Mouse (Mus musculus) erythroblast, adult 5-6 weeks (primary cell): ENCODE results near the gene Slc4a2. TPM values are rescaled to one million over a fixed set of nuclear protein-coding genes. Genes with fewer than 3 reads are reported as not detected.

ENCODE experiments used
- ATAC-seq: replicated peaks from 2 replicates; pipeline ENCODE4 v1.8.0; 2016; ENCODE audit warnings: moderate number of reproducible peaks, mild to moderate bottlenecking, moderate TSS enrichment, inconsistent platforms; ENCODE audit not compliant: poor library complexity, low FRiP score, severe bottlenecking
- total RNA-seq, 2 experiments: library from RNA; stranded (forward) in 1 of 2; stranded (reverse) in 1 of 2; fragments of 150-400 nt in 1 of 2; fragments of 200-764, 138-1000 nt in 1 of 2; gene quantifications; 2 replicates each; pipeline versions ENCODE4 v1.2.3 to v1.2.4; 2015 to 2017; ENCODE audit warnings: low replicate concordance in 2 of 2

Gene Slc4a2
- total RNA-seq, 2 experiments from 2014 or later, result 1.7 to 6.3 TPM

- no peak for ATAC-seq
These were observed 66.8 kb downstream of the Slc4a2 start for GRCm38 (mm10) chr5:24490413-24490920.

Other genes with a start within 250 kb of the Slc4a2 start
- gene Kcnh2, start 72.2 kb upstream of the Slc4a2 start, total RNA-seq (2015; ENCODE audit: low replicate concordance), result not detected in 2 replicates
- 0.14 TPM in 1 of 2 replicates, not detected in the other for gene Kcnh2, start 72.2 kb upstream of the Slc4a2 start, total RNA-seq (2017; ENCODE audit: low replicate concordance)
- gene Nos3, start 59.0 kb upstream of the Slc4a2 start, total RNA-seq (2015; ENCODE audit: low replicate concordance), result not detected in 2 replicates
- not detected in 2 replicates for gene Nos3, start 59.0 kb upstream of the Slc4a2 start, total RNA-seq (2017; ENCODE audit: low replicate concordance)
- gene Atg9b, start 31.7 kb upstream of the Slc4a2 start, total RNA-seq (2015; ENCODE audit: low replicate concordance), result not detected in 2 replicates
- gene Atg9b, start 31.7 kb upstream of the Slc4a2 start, total RNA-seq (2017; ENCODE audit: low replicate concordance), result not detected in 2 replicates
- 11.3 and 22.7 TPM in 2 replicates for gene Abcb8, start 30.2 kb upstream of the Slc4a2 start, total RNA-seq (2015; ENCODE audit: low replicate concordance)
- 2.9 and 5.5 TPM in 2 replicates for gene Abcb8, start 30.2 kb upstream of the Slc4a2 start, total RNA-seq (2017; ENCODE audit: low replicate concordance)
- gene Asic3, start 10.4 kb upstream of the Slc4a2 start, total RNA-seq (2015; ENCODE audit: low replicate concordance), result not detected in 2 replicates
- 1.3 TPM in 1 of 2 replicates, not detected in the other for gene Asic3, start 10.4 kb upstream of the Slc4a2 start, total RNA-seq (2017; ENCODE audit: low replicate concordance)
- 0.58 and 4.2 TPM in 2 replicates for gene Cdk5, start 307 bp upstream of the Slc4a2 start, total RNA-seq (2015; ENCODE audit: low replicate concordance)
- 2.5 and 3.5 TPM in 2 replicates for gene Cdk5, start 307 bp upstream of the Slc4a2 start, total RNA-seq (2017; ENCODE audit: low replicate concordance)
- gene Fastk, start 21.4 kb downstream of the Slc4a2 start, total RNA-seq (2015; ENCODE audit: low replicate concordance), result 9.2 and 25.1 TPM in 2 replicates
- 4.3 and 9.1 TPM in 2 replicates for gene Fastk, start 21.4 kb downstream of the Slc4a2 start, total RNA-seq (2017; ENCODE audit: low replicate concordance)
- gene Tmub1, start 24.0 kb downstream of the Slc4a2 start, total RNA-seq (2015; ENCODE audit: low replicate concordance), result 2.9 and 3.7 TPM in 2 replicates
- gene Tmub1, start 24.0 kb downstream of the Slc4a2 start, total RNA-seq (2017; ENCODE audit: low replicate concordance), result 2.0 and 4.3 TPM in 2 replicates
- gene Agap3, start 28.3 kb downstream of the Slc4a2 start, total RNA-seq (2015; ENCODE audit: low replicate concordance), result 1.0 and 3.5 TPM in 2 replicates
- gene Agap3, start 28.3 kb downstream of the Slc4a2 start, total RNA-seq (2017; ENCODE audit: low replicate concordance), result 10.5 and 14.5 TPM in 2 replicates
- gene Gbx1, start 103.4 kb downstream of the Slc4a2 start, total RNA-seq (2015; ENCODE audit: low replicate concordance), result not detected in 2 replicates
- not detected in 2 replicates for gene Gbx1, start 103.4 kb downstream of the Slc4a2 start, total RNA-seq (2017; ENCODE audit: low replicate concordance)
- not detected in 2 replicates for gene Asb10, start 117.1 kb downstream of the Slc4a2 start, total RNA-seq (2015; ENCODE audit: low replicate concordance)
- gene Asb10, start 117.1 kb downstream of the Slc4a2 start, total RNA-seq (2017; ENCODE audit: low replicate concordance), result 0.14 TPM in 1 of 2 replicates, not detected in the other
- not detected in 2 replicates for gene 4931409K22Rik, start 133.0 kb downstream of the Slc4a2 start, total RNA-seq (2015; ENCODE audit: low replicate concordance)
- not detected in 2 replicates for gene 4931409K22Rik, start 133.0 kb downstream of the Slc4a2 start, total RNA-seq (2017; ENCODE audit: low replicate concordance)
- 7.1 and 9.8 TPM in 2 replicates for gene Abcf2, start 153.6 kb downstream of the Slc4a2 start, total RNA-seq (2015; ENCODE audit: low replicate concordance)
- 17.4 and 22.3 TPM in 2 replicates for gene Abcf2, start 153.6 kb downstream of the Slc4a2 start, total RNA-seq (2017; ENCODE audit: low replicate concordance)
- 0.96 and 1.3 TPM in 2 replicates for gene Chpf2, start 162.9 kb downstream of the Slc4a2 start, total RNA-seq (2015; ENCODE audit: low replicate concordance)
- gene Chpf2, start 162.9 kb downstream of the Slc4a2 start, total RNA-seq (2017; ENCODE audit: low replicate concordance), result 1.6 and 3.6 TPM in 2 replicates
- not detected in 2 replicates for gene Smarcd3, start 200.6 kb downstream of the Slc4a2 start, total RNA-seq (2015; ENCODE audit: low replicate concordance)
- 0.42 TPM in 1 of 2 replicates, not detected in the other for gene Smarcd3, start 200.6 kb downstream of the Slc4a2 start, total RNA-seq (2017; ENCODE audit: low replicate concordance)